Mouse (Mus musculus) gastrocnemius, postnatal 25 days (tissue): ENCODE results near the gene Ftcd. TPM values are rescaled to one million over a fixed set of nuclear protein-coding genes. Genes with fewer than 3 reads are reported as not detected.

Experiments used
- DNase-seq: peaks from one replicate; pipeline ENCODE4 v3.0.0; 2022
- long read RNA-seq, 2 experiments: library from polyadenylated mRNA; stranded (forward); transcript quantifications; one replicate each; pipeline ENCODE4 v2.0.0; 2021
- total RNA-seq, 2 experiments: library from RNA; stranded (reverse); gene quantifications; 1 replicate in 1 of 2; 2 replicates in 1 of 2; pipeline ENCODE4 v1.2.3; 2021

Ftcd gene
- not detected for total RNA-seq
- long read RNA-seq, experiment 1: 0 reads
- long read RNA-seq, experiment 2: 0 reads

- DNase-seq: no peak
Measured at GRCm38 (mm10) chr10:76575374-76575773, at the start of gene Ftcd. TSS of gene Ftcd (plus strand) at chr10:76575648.

DNA sequence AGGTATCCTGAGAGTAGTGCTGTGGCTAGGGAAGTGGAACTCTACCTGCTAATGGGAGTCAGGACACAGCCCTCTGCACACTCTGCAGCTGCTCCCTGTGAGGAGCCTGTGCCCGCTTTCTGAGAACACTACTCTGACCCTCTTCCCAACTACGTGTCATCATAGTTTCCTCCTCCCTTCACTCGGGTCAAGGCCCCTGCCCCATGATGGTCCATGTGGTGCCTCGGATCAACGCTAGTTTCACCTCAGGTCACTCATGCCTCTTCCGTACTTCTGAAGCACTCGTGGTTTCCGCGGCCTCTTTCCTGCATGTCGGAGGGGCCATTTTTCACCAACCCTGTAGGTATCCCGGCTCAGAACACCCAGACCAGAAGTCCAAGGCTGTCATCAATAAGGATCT lies 44.5 kb upstream of the Ftcd start:
- no peak for DNase-seq

DNA sequence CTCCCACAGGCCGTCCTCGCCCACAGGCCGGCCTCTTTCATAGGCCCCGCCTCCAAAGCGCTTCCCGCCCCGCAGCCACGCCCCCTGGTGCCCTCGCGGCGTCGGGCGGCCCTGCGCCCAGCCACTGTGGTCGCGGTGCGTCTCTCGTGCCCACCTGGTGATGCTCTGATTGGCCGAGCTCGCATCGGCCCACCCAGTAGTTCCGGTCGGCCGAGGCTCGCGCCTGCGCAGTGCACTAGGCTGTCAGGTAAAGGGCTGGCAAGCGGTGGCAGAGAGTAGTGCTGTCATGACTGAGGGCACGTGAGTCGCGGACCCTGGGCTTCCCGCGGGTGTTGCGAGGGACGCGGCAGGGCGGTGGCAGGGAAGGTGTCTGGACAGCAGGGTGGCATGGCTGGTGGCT lies 44.1 kb upstream of the Ftcd start, which contains the start of gene Lss:
Gene Lss (plus strand): TSS at position 214 of the 400 bp plus-strand sequence.
- peak; percentile 96 for DNase-seq

DNA sequence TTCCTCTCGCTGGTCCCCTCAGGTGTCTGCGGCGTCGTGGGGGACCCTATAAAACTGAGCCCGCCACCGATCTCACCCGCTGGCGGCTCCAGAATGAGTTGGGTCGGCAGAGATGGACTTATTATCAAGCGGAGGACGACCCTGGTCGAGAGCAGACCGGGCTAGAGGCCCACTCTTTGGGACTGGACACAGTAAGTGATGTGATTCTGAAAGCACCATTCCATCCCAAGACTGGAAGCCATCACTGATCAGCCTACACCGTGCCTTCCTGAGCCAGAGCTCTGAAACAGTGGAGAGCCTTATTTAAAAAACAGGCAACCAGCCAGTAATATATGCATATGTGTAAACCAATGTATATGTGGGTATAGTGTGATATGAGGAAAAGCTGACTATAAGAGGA lies 43.6 kb upstream of the Ftcd start:
- no peak for DNase-seq

DNA sequence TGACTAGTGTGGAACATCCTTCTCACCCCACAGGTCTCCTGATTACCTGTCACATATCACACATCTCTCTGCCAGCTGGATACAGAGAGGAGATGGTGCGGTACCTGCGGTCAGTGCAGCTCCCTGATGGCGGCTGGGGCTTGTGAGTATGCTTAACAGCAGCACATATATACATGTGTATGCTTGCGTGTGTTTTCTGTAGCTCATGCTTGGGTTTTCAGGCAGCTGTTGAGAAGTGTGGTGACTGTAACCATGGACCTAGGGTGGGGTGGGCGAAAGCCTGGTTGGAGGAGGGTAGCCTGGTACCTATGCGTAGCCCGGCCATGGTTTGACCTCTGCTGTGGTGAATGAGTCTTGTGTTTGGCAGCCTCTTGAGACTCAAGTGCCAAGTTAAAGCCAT lies 39.9 kb upstream of the Ftcd start:
- no peak for DNase-seq

DNA sequence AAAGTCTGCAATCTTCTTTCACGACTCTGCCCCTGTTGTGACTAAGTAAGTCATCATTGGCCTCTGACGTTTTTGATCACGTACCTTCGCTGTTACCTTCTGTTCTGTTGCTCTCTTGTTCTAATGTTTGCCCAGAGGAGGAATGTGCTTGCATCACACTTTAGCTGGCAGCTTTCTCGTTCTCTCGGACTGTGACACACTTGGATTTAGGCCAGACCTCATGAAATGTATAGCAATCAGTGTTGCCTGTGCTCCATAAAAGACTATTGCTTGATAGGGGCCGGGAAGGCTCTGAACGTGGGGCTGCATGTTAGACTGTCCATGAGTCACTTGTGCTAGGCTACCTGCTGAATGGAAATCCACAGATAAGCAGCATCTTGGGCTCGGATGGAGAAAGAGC lies 37.8 kb upstream of the Ftcd start:
- no peak for DNase-seq

DNA sequence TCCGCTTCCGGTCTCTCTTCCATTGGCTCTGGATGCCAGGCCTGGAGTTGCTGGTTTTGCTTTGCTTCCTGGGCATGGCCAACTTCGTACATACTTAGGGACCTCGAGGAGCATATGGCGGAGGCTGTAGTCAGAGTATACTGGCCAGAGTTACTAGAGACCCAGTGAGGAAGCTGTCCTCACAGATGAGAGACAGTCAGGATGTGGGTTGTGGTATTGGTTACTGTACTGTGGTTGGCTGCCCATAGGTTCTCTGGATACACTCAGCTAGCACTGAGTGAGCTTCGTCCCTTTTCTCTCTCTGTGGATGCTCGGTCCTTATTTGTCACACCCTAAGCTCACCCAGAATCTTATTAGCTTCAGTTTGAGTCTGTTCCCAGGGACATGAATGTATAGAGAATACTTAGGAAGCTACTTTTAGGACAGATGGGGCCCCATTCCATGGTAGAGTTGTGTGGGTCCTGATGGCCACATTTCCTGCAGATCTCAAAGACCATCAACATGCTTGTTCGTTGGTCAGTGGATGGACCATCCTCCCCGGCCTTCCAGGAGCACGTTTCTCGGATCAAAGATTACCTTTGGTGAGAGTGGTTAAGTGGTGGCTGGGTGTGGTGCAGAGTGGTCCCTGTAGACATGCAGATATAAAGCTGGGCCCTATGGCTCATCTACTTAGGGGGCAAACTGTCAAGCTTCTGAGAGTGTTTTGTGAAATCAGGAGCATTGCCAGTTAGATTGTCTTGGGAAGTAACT lies 33.9 kb upstream of the Ftcd start:
- no peak for DNase-seq

DNA sequence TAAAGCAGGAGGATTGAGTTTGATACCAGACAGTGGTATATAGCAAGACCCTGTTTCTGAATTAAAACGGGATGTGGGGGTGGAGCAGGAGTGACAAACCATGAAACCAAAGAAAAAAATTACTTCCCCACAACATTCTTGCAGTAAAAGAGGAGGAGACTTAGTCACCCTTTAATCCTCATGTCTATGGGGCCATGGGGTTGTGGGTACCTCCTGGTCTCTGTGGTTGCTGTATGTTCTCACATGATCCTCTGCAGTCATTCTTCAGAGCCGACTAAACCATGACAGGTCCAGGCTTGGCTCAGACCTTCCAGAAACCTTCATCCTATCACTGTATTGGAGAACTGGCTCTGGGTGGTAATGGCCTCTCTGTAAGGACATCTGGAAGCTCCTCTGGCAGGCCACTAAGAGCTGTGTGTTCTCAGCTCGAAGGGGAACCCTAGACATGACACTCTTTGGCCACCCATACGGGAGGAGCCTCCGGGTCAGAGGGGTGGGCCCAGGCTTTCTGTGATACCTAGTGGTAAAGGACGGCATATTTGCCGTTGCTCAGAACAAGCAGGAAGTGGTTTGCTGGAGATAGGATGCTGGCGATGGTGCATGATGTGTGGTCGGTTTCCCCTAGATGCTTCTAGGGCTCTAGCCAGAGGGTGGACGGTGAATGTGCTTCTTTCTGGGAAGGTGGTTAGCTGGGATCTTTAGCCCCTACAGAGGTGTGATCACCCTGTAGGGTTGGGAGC lies 32.6 kb upstream of the Ftcd start:
- no peak for DNase-seq

DNA sequence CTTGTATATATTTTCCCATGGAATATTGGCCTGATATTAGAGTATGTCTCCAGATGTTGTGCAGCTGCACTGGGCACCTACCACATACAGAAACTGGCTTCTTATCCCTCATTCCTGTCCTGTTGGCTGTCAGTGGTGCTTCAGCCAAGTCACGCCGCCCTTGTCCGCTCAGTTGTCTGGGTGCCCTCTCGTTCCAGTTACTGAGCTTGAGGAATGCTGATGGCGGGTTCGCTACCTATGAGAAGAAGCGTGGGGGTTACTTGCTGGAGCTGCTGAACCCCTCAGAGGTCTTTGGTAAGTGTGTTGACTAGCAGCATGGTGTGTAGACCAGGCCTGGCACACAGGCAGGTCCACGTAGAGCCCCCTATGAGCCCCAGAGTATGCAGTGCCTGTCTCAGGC lies 28.9 kb upstream of the Ftcd start:
- no peak for DNase-seq

DNA sequence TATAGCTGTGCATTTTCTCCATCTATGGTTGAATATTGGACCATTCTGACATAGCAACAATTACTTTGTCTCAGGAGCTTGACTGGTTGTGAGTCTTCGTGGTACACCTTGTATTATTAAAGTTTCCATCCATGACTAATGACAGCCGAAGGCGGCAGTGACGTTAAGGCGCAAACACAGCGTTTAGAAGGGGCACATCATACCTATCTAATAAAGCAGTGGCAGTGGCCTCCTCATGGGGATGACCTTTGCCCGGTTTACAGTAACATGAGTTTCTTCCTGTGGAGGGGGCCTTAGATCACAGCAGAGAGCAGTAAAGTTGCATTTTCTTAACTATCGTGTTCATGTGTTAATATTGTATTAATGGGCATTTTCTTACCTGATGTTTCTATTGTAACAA lies 27.2 kb upstream of the Ftcd start:
- DNase-seq: no peak

DNA sequence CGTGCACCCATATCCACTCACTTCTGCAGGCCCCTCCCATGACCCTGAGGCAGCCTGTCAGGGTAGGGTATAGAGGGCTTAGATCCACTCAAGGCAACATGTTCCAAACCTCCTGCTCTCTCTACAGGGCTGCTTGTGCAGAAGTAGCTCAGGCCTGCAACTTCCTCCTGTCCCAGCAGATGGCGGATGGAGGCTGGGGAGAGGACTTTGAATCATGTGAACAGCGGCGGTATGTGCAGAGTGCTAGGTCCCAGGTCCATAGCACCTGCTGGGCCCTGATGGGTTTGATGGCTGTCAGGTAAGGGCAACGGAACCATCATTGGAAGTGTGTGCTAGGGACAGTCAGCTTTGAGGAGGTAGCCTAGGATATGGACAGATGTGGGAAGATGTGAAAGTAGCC lies 25.0 kb upstream of the Ftcd start:
- DNase-seq: no peak

DNA sequence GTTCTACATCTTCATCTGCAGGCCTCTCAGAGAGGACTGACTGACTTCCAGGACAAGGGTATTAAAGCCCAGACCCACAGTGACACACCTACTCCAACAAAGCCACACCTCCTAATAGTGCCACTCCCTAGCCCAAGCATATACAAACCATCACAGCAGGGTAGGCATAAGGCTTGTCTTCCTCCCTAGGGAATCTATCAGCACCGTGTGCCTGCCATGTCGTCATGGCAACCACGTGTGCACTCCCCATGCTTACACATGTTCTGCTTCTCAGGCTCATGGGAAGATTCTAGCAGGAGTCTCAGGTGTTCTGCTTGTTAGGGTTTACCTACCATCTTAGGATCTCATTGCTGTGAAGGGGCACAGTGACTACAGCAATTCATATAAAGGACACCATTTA lies 23.9 kb upstream of the Ftcd start:
- no peak for DNase-seq

DNA sequence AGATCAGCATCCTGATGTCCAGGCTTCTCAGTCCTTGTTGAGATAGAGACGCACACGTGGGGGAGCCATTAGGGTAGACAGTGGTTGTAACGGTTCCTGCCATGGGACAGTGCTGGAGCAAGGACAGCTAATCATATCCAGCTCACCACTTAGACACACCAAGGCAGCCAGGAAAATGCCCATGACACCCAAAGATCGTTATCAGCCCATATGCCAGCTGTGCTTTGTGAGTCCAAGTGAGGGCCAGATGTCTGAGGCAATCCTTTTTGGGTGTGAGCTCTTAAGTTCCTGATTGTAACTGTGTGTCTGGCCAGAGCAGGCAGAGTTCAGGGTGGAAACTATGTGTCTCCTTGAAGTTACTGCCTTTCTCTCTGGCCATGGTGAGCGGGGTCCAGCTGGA lies 21.4 kb upstream of the Ftcd start:
- DNase-seq: peak; percentile 21

- DNase-seq: no peak
Measured at GRCm38 (mm10) chr10:76561972-76562371, 13.5 kb upstream of the Ftcd start, which contains the start of gene Spatc1l. TSS of gene Spatc1l (plus strand) at chr10:76562272.

- DNase-seq: no peak
Measured at GRCm38 (mm10) chr10:76569996-76570685, 5.3 kb upstream of the Ftcd start.

DNA sequence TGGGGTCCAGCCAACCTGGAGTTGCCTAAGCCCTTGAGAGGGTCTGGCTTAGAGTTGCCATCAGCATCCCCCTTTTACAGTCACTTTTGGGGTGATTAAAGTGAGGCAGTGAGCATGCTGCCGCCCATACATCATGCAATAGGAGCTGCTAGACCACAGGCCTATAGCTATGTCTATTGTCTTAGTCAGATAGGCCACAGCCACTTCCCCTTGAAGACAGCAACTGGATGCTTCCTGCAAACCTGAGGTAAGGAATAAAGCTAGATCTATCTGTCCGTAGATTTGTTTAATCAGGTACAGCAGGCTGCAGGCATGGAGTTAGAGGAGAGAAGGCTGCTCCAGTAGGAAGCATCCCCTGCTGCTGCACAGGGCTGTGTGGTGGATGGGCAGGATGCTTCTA lies 4.4 kb upstream of the Ftcd start:
- no peak for DNase-seq

GRCm38 (mm10) chr10:76572151-76572550 lies 3.3 kb upstream of the Ftcd start:
- DNase-seq: no peak

- no peak for DNase-seq
Measured at GRCm38 (mm10) chr10:76576920-76577319, 1.5 kb downstream of the Ftcd start.

DNA sequence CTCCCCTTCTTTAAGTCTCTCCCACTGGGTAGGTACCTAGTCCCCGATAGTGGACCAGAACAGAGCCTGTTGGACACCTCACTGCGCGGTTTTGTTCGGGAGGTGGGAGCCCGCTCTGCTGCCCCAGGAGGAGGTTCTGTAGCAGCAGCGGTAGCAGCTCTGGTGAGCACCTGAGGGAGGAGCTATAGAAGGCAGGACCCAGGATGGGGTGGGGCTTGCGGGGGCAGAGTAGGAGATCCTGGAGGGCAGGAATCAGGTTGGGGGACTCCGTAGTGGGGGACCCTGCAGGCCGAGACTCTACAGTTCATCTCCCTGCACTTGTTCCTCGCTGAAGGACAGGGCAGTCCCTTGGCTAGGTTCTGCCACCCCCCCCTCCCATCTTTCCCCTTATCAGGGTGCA lies 8.7 kb downstream of the Ftcd start:
- no peak for DNase-seq

GRCm38 (mm10) chr10:76586190-76586589 lies 10.7 kb downstream of the Ftcd start:
- no peak for DNase-seq

- DNase-seq: no peak
Measured at GRCm38 (mm10) chr10:76590197-76590596, 14.7 kb downstream of the Ftcd start.

- no peak for DNase-seq
Measured at GRCm38 (mm10) chr10:76596338-76596737, 20.9 kb downstream of the Ftcd start.

DNA sequence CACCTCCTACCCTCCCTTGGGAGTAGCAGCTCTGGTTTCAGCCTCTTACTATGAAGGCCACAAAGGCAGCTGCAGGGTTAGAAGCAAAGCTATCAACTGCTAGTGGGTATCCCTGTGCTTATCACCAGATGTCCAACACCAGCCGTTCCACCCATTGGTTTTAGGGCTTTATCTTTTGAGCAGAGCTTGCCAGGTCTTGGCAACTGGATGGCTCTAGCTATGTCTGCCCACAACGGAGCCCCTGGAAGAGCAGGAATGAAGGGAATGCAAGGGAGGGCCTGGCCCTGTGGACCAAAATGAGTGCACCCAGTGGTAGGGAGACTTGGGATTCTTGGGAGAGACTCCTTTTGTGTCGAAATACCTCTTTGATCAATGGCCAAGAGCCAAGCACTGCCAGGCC lies 27.2 kb downstream of the Ftcd start:
- no peak for DNase-seq
